Mouse (Mus musculus) limb, embryonic 14.5 days (tissue): Measurements from ENCODE around the gene Gli1. TPM values are rescaled to one million over a fixed set of nuclear protein-coding genes. Genes with fewer than 3 reads are reported as not detected.

Experiments used
- ATAC-seq: fragments of 200-750 bp; cut with Nextera tagmentation; 2 replicates; pipeline ENCODE4 v1.8.0; 2017; ENCODE audit warnings: low read depth, moderate number of reproducible peaks, moderate TSS enrichment; ENCODE audit not compliant: low FRiP score
- DNase-seq: peaks from one replicate; pipeline ENCODE4 v3.0.0-alpha.2; 2015; ENCODE audit warnings: low spot score
- H3K27ac ChIP-seq: fragments of 300-500 bp; sonication (generic); replicated peaks from 2 replicates; pipeline ENCODE4 v1.5.1; 2014; ENCODE audit warnings: low read depth, mild to moderate bottlenecking, low read length, moderate library complexity, mixed read lengths
- H3K27me3 ChIP-seq: fragments of 300-500 bp; sonication (generic); 2 replicates; pipeline ENCODE4 v1.6.1; 2014; ENCODE audit warnings: low read length, mixed read lengths; ENCODE audit not compliant: control insufficient read depth, insufficient read depth
- H3K36me3 ChIP-seq: fragments of 300-500 bp; sonication (generic); 2 replicates; pipeline ENCODE4 v1.6.1; 2014; ENCODE audit warnings: mild to moderate bottlenecking, low read length, moderate library complexity, mixed read lengths; ENCODE audit not compliant: control insufficient read depth, insufficient read depth
- H3K4me1 ChIP-seq: fragments of 300-500 bp; sonication (generic); 2 replicates; pipeline ENCODE4 v1.6.1; 2014; ENCODE audit warnings: antibody characterized with exemption, low read length, mixed read lengths; ENCODE audit not compliant: control insufficient read depth, insufficient read depth
- H3K4me2 ChIP-seq: fragments of 300-500 bp; sonication (generic); replicated peaks from 2 replicates; pipeline ENCODE4 v1.6.1; 2014; ENCODE audit warnings: low read depth, mild to moderate bottlenecking, low read length, moderate library complexity; ENCODE audit not compliant: severe bottlenecking
- H3K4me3 ChIP-seq: fragments of 300-500 bp; sonication (generic); replicated peaks from 2 replicates; pipeline ENCODE4 v1.5.1; 2014; ENCODE audit warnings: low read length
- H3K9ac ChIP-seq: fragments of 300-500 bp; sonication (generic); 2 replicates; pipeline ENCODE4 v1.6.1; 2014; ENCODE audit warnings: mild to moderate bottlenecking, low read depth, low read length, moderate library complexity; ENCODE audit not compliant: severe bottlenecking
- H3K9me3 ChIP-seq: fragments of 300-500 bp; sonication (generic); 2 replicates; pipeline ENCODE4 v1.6.1; 2016; ENCODE audit warnings: low read length; ENCODE audit not compliant: control insufficient read depth
- POLR2A ChIP-seq: fragments of 200-500 bp; IDR thresholded peaks from 2 replicates; pipeline ENCODE4 v1.8.0; 2012; ENCODE audit warnings: inconsistent platforms, mild to moderate bottlenecking, moderate library complexity, borderline replicate concordance; ENCODE audit not compliant: insufficient read depth, insufficient read length; ENCODE audit errors: extremely low read depth
- WGBS: fragments of 180-500 bp; shearing (Covaris S2); extraction: QIAGEN DNeasy Blood & Tissue Kit; methylation state at CpG from one replicate; pipeline ENCODE4 v1.1.7; 2014; 5-methylcytosine and 5-hydroxymethylcytosine counted together
- polyA plus RNA-seq, 2 experiments: library from polyadenylated mRNA; depleted of rRNA in 1 of 2; stranded (reverse) in 1 of 2; unstranded in 1 of 2; fragments of >200 nt; fragmentation: Nextera tagmentation in 1 of 2; extraction: Ambion mirVana in 1 of 2; gene quantifications; 2 replicates each; pipeline versions ENCODE4 v1.2.1 to v1.2.3; 2012 to 2014

The Gli1 gene
- polyA plus RNA-seq, 2 experiments = 16.4 to 118 TPM

- Histone ChIP-seq H3K9ac (no peak overlapping the region), H3K27ac (no peak overlapping the region), H3K36me3 (peaks cover 94% of the 10 kb centered on the region), H3K4me2 (no peak overlapping the region), H3K4me1 (peaks cover 2% of the 10 kb centered on the region), H3K4me3 (no peak overlapping the region), H3K27me3 (no peaks in the 10 kb centered on the region), H3K9me3 (no peaks in the 10 kb centered on the region)
- DNase-seq (no peak), ATAC-seq (no peak)
- TF ChIP-seq POLR2A = no peak
- 89% methylated on average over 16 of the region's 16 CpGs for WGBS
Measured at GRCm38 (mm10) chr10:127297015-127297871, 44.5 kb downstream of the Gli1 start.

- Histone ChIP-seq H3K4me2 (no peak overlapping the region), H3K36me3 (peaks cover 88% of the 10 kb centered on the region), H3K9me3 (no peaks in the 10 kb centered on the region), H3K4me1 (peaks cover 11% of the 10 kb centered on the region), H3K27ac (no peak overlapping the region), H3K9ac (no peak overlapping the region), H3K27me3 (no peaks in the 10 kb centered on the region), H3K4me3 (no peak overlapping the region)
- TF ChIP-seq POLR2A = no peak
- 90% methylated on average over 24 of the region's 24 CpGs for WGBS
- DNase-seq = no peak
- ATAC-seq = no peak
Measured at GRCm38 (mm10) chr10:127295986-127296794, 45.6 kb downstream of the Gli1 start.

GRCm38 (mm10) chr10:127294895-127295510 lies 46.8 kb downstream of the Gli1 start:
- no peak overlapping the region for H3K27ac ChIP-seq
- H3K9me3 ChIP-seq = no peaks in the 10 kb centered on the region
- peaks cover 11% of the 10 kb centered on the region for H3K4me1 ChIP-seq
- no peak overlapping the region for H3K9ac ChIP-seq
- ATAC-seq (no peak), DNase-seq (no peak)
- H3K27me3 ChIP-seq = no peaks in the 10 kb centered on the region
- TF ChIP-seq POLR2A = no peak
- H3K4me2 ChIP-seq = no peak overlapping the region
- H3K36me3 ChIP-seq = peaks cover 78% of the 10 kb centered on the region
- H3K4me3 ChIP-seq = no peak overlapping the region
- WGBS = 88% methylated on average over 10 of the region's 10 CpGs

GRCm38 (mm10) chr10:127293590-127294113 lies 48.1 kb downstream of the Gli1 start:
- ATAC-seq (no peak), DNase-seq (no peak)
- H3K36me3 ChIP-seq = peaks cover 64% of the 10 kb centered on the region
- H3K4me2 ChIP-seq = no peak overlapping the region
- H3K9me3 ChIP-seq = no peaks in the 10 kb centered on the region
- TF ChIP-seq POLR2A = no peak
- H3K27ac ChIP-seq = no peak overlapping the region
- H3K4me3 ChIP-seq = no peak overlapping the region
- H3K27me3 ChIP-seq = no peaks in the 10 kb centered on the region
- peaks cover 19% of the 10 kb centered on the region for H3K4me1 ChIP-seq
- WGBS = 84% methylated on average over 3 of the region's 3 CpGs
- H3K9ac ChIP-seq = no peak overlapping the region

- Histone ChIP-seq H3K4me2 (no peak overlapping the region), H3K27me3 (no peaks in the 10 kb centered on the region), H3K4me3 (no peak overlapping the region), H3K9me3 (no peaks in the 10 kb centered on the region), H3K4me1 (peaks cover 19% of the 10 kb centered on the region), H3K9ac (no peak overlapping the region), H3K27ac (no peak overlapping the region), H3K36me3 (peaks cover 60% of the 10 kb centered on the region)
- ATAC-seq (no peak), DNase-seq (no peak)
- WGBS = 83% methylated on average over 6 of the region's 6 CpGs
- no peak for TF ChIP-seq POLR2A
Measured at GRCm38 (mm10) chr10:127292987-127293538, 48.7 kb downstream of the Gli1 start.
